Mouse (Mus musculus) megakaryocyte progenitor cell, adult 5-6 weeks (primary cell): ENCODE data around the gene Ly6g5b. TPM values are rescaled to one million over a fixed set of nuclear protein-coding genes. Genes with fewer than 3 reads are reported as not detected.

Source experiments
- ATAC-seq: replicated peaks from 2 replicates; pipeline ENCODE4 v1.8.0; 2016; ENCODE audit warnings: mild to moderate bottlenecking, moderate TSS enrichment, inconsistent platforms; ENCODE audit not compliant: poor library complexity
- total RNA-seq, 2 experiments: library from RNA; stranded (forward) in 1 of 2; stranded (reverse) in 1 of 2; fragments of 157-497, 149-512 nt in 1 of 2; fragments of 200-1000 nt in 1 of 2; gene quantifications; 2 replicates each; pipeline versions ENCODE4 v1.2.3 to v1.2.4; 2015 to 2017

Gene Ly6g5b
- total RNA-seq, 2 experiments from 2014 or later: 0.84 to 0.92 TPM

- ATAC-seq: no peak
Measured at GRCm38 (mm10) chr17:35108097-35108496, 7.1 kb downstream of the Ly6g5b start, which contains the start of gene Ly6g5c. TSS of gene Ly6g5c (plus strand) at chr17:35108279.

DNA sequence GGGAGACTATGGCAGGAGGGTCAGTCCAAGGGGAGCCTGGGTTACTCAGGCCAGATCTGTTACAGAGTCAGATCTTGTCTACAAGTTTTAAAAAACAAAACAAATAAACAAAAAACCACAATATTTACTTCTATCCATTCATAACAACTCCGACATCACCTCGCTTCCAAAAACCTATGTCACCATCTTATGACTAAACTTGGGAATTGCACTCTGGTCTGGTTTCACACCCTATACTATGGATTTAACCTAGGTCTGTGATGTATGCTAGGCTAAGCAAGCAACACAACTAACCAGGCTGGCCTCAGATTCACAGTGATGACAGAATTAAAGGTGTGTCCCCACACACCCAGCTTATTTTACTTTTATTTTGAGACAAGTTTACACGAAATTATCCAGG, 8.7 kb downstream of the Ly6g5b start:
- no peak for ATAC-seq

- peak; percentile 51 for ATAC-seq
Measured at GRCm38 (mm10) chr17:35105740-35106389, 9.4 kb downstream of the Ly6g5b start.

GRCm38 (mm10) chr17:35104754-35105153, 10.5 kb downstream of the Ly6g5b start:
- peak; percentile 84 for ATAC-seq

DNA sequence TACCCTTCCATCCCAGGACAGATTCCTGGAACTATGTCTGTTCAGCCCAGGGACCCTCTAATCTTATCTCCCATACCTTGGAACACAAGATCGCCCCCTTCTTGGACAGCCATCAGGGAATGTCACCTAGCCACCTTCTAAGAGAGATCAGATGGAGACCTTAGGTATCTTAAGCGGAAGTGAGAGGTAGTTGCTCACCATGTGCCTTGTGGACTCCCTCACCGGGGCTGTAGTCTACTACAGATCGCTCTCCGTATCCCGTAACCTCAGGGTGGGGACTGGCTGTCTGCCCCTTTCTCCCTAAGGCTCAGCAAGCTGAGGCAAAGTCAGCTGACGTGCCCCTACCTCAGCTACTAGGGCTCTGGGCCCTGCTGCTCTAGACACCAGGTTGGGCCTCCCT, 11.1 kb downstream of the Ly6g5b start:
- no peak for ATAC-seq

- ATAC-seq: peak; percentile 21
Measured at GRCm38 (mm10) chr17:35103221-35103690, 12.0 kb downstream of the Ly6g5b start.

DNA sequence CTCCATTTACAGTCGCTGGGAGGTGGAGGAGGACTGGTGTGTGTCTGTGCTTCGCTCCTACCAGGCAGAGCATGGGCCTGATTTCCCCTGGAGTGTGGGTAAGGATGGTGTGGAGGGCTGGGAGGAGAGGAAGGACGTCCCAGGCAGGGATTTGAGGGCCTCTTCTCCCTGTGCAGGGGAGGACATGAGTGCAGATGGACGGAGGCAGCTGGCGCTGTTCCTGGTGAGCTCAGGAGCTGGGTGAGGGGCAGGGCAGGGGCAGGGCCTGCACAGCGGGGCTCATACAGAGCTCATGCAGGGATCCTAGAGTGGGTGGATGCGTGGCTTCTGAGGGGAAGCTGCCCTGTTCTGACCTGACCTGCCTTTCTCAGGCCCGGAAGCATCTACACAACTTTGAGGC, 12.9 kb downstream of the Ly6g5b start:
- ATAC-seq: no peak

DNA sequence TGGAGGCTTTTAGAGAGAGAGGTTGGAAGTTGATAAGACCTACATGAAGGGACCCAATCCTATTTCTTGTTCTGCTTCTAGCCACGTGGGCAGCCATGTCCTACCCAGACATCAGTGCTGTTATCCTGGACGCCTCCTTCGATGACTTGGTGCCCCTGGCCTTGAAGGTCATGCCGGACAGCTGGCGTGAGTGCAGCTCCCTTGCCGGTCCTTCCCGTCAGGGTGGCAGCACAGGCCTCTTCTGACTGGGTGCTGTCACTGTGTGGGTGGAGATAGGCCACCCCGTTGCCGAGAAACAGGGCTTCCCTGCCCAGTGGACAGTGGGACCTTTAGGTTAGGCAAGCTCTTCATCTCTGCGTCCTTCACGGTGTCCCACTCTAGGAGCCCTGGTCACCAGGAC, 14.1 kb downstream of the Ly6g5b start:
- ATAC-seq: no peak

- ATAC-seq: no peak
Measured at GRCm38 (mm10) chr17:35100196-35100765, 14.9 kb downstream of the Ly6g5b start.

DNA sequence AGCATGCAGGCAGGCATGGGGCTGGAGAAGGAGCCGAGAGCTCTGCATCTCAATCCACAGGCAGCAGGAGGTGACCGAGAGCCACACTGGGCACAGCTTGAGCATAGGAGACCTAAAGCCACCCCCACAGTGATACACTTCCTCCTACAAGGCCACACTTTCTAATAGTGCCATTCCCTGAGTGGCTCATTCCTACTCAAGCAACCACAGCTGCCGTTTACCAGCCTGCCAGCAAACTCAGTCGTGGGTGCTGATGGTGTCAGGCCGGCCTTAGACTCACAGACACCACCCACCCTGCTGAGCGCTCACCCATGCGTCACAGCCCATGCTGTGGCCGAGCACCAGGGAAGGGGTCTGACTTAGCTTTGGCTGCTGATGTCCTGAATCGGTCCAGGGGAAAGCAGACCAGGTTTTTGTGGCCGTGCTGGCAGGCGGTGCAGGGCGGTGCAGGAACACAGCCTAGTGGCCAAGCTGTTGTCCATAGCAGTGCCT, 18.0 kb downstream of the Ly6g5b start:
- ATAC-seq: no peak

DNA sequence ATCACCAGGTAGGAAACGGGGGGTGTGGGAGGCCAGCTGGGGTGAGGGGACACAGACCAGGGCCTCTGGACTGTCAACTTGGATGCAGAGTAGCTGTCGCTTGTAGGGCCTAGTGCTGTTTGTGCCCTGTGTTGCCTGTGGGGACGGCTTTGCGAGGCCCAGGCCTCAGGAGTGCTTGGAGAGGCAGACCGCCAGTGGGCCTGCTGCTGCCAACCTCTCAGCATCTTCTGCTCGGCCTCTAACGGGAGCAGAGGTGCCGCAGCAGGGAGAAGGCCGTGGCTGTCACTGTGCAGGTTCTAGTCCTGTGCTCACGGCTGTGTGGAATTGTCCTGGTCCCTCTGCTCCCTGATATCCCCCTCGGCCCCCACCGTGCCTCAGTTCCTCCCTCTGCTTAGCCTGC, 18.6 kb downstream of the Ly6g5b start:
- ATAC-seq: no peak

- no peak for ATAC-seq
Measured at GRCm38 (mm10) chr17:35094475-35095365, 20.5 kb downstream of the Ly6g5b start.

- no peak for ATAC-seq
Measured at GRCm38 (mm10) chr17:35092403-35093198, 22.6 kb downstream of the Ly6g5b start.

DNA sequence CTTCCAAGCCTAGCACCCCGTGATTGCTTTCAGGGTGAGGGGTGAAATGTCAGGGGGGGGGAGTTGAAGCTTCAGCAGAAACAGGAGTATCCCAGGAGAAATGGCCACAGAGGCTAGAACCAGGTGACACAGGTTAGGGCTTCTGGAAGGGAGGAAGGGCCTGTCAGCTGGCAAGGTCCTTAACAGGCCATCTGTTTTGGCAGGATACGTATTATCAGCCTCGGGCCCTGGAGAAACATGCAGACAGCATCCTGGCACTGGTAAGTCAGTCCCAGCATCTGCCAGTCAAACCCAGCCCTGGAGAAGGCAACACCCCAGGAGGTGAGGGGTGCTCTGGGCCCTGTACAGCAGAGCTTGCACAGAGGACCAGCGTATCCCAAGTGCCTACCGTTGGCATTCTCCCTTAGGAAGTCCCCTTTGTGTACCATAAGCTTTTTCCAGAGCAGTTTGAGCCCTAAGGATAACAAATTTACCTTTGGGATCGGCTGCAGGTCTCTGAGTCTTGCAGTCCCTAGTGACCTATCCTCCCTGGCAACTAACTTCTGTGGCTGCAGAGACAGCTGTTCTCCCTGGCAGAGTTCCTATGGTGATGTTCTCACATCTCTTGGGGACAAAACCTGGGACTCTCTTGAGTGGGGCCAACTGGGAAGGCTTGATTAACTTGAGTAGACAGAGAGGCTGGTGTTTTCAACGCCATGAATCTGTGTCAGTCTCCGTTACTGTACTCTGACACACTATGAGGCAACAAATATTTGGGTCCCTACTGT, 24.9 kb downstream of the Ly6g5b start:
- peak; percentile 69 for ATAC-seq

- peak; percentile 93 for ATAC-seq
Measured at GRCm38 (mm10) chr17:35088825-35089644, 26.2 kb downstream of the Ly6g5b start, which contains the start of gene Abhd16a. TSS of gene Abhd16a (plus strand) at chr17:35089263.

- ATAC-seq: no peak
Measured at GRCm38 (mm10) chr17:35088151-35088550, 27.1 kb downstream of the Ly6g5b start.

GRCm38 (mm10) chr17:35085208-35085865, 29.9 kb downstream of the Ly6g5b start, which contains the start of gene Ly6g6f:
TSS of gene Ly6g6f (minus strand) at chr17:35085610.
- ATAC-seq: no peak

DNA sequence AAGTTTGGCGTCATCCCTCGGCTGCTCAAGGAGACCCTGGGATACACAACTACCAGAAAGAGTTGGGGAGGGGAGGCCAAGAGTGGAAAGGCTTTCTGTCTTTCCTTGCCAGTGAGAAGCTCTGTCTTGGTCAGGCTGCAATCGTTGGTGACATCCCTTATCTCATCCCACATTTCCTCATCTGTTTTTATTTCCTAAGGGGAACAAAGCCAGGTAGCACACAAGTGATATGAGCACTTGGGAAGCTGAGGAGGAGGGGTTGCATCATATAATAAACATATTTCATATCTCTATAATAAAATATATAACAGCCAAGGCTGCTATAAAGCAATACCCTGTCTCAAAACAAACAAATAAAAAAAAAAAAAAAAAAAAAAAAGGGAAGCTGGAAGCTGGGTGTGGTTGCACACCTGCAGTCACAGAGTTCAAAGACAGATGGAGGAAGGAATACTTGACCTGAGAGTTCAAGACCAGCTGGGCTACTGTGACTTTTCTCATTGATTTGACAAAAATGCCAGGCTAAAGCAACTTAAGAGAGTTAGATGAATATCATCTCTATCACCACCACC, 31.2 kb downstream of the Ly6g5b start:
- ATAC-seq: no peak
